Mouse (Mus musculus) heart, embryonic 11.5 days (tissue): ENCODE data around the gene Lrp8. TPM values are rescaled to one million over a fixed set of nuclear protein-coding genes. Genes with fewer than 3 reads are reported as not detected.

Experiments used
- ATAC-seq: fragments of 200-750 bp; cut with Nextera tagmentation; replicated peaks from 2 replicates; pipeline ENCODE4 v1.8.0; 2017; ENCODE audit warnings: moderate library complexity; ENCODE audit not compliant: insufficient number of reproducible peaks, low FRiP score, low TSS enrichment
- H3K27ac ChIP-seq: fragments of 300-500 bp; sonication (generic); 2 replicates; pipeline ENCODE4 v1.5.1; 2014; ENCODE audit warnings: mild to moderate bottlenecking, low read depth, low read length
- H3K27me3 ChIP-seq: fragments of 300-500 bp; sonication (generic); 2 replicates; pipeline ENCODE4 v1.6.1; 2014; ENCODE audit warnings: mild to moderate bottlenecking, low read length, mixed read lengths; ENCODE audit not compliant: control insufficient read depth, insufficient read depth
- H3K36me3 ChIP-seq: fragments of 300-500 bp; sonication (generic); 2 replicates; pipeline ENCODE4 v1.6.1; 2014; ENCODE audit warnings: mild to moderate bottlenecking, low read length, moderate library complexity, mixed read lengths; ENCODE audit not compliant: control insufficient read depth, insufficient read depth
- H3K4me1 ChIP-seq: fragments of 300-500 bp; sonication (generic); 2 replicates; pipeline ENCODE4 v1.6.1; 2014; ENCODE audit warnings: low read length; ENCODE audit not compliant: control insufficient read depth, insufficient read depth
- H3K4me2 ChIP-seq: fragments of 300-500 bp; sonication (generic); 2 replicates; pipeline ENCODE4 v1.6.1; 2014; ENCODE audit warnings: mild to moderate bottlenecking, moderate library complexity
- H3K4me3 ChIP-seq: fragments of 300-500 bp; sonication (generic); 2 replicates; pipeline ENCODE4 v1.5.1; 2014; ENCODE audit warnings: low read depth, low read length
- H3K9ac ChIP-seq: fragments of 300-500 bp; sonication (generic); 2 replicates; pipeline ENCODE4 v1.6.1; 2014; ENCODE audit warnings: mild to moderate bottlenecking, low read depth, low read length, moderate library complexity
- H3K9me3 ChIP-seq: fragments of 300-500 bp; sonication (generic); replicated peaks from 2 replicates; pipeline ENCODE4 v1.6.1; 2016; ENCODE audit warnings: low read length; ENCODE audit not compliant: control insufficient read depth
- WGBS: fragments of 180-500 bp; shearing (Covaris S2); extraction: QIAGEN DNeasy Blood & Tissue Kit; methylation state at CpG from one replicate; pipeline ENCODE4 v1.1.7; 2014; ENCODE audit not compliant: insufficient replicate concordance; 5-methylcytosine and 5-hydroxymethylcytosine counted together
- polyA plus RNA-seq: library from polyadenylated mRNA; unstranded; fragments of >200 nt; fragmentation: Nextera tagmentation; extraction: Ambion mirVana; gene quantifications from 2 replicates; pipeline ENCODE4 v1.2.1, GENCODE M21; 2014

The Lrp8 gene
- polyA plus RNA-seq, 1 experiment from 2014 or later: 1.8 TPM

- H3K27me3 ChIP-seq: no peaks in the 10 kb centered on the region
- H3K36me3 ChIP-seq: no peaks in the 10 kb centered on the region
- H3K27ac ChIP-seq: no peak overlapping the region
- H3K4me2 ChIP-seq: no peak overlapping the region
- H3K4me3 ChIP-seq: no peak overlapping the region
- no peaks in the 10 kb centered on the region for H3K9me3 ChIP-seq
- no peak overlapping the region for H3K9ac ChIP-seq
- no peak for ATAC-seq
- peaks cover 4% of the 10 kb centered on the region; the same call in 1 of the 2 replicates for H3K4me1 ChIP-seq
- 52% methylated on average over 4 of the region's 4 CpGs for WGBS
Measured at GRCm38 (mm10) chr4:107816459-107816858, 14.4 kb downstream of the Lrp8 start.

DNA sequence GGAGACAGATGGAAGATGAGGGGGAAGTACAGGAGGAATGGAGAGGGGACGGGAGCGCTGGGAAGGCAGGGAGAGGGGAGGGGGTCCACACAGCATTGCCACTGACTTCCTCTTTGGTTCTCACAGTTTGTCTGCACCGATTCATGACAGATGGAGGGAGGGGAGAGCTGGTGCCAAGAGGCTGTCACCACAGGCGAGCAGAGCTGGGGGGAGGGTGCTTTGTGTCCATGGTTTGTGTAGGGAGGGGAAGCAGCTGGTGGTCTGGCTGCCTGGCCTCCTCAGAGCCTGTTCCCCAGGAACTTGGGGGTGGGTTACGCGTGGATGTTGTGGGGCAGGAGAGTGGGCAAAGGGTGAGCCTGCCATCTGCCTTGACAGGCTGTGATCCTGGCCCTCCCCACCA is 15.4 kb downstream of the Lrp8 start:
- no peaks in the 10 kb centered on the region for H3K9me3 ChIP-seq
- no peaks in the 10 kb centered on the region for H3K4me1 ChIP-seq
- H3K27ac ChIP-seq: no peak overlapping the region
- no peak overlapping the region for H3K4me3 ChIP-seq
- H3K4me2 ChIP-seq: no peak overlapping the region
- H3K36me3 ChIP-seq: no peaks in the 10 kb centered on the region
- ATAC-seq: 0 out of 2 replicates have a peak, but pooled peaks have one; percentile 11
- no peaks in the 10 kb centered on the region for H3K27me3 ChIP-seq
- 42% methylated on average over 6 of the region's 6 CpGs for WGBS
- no peak overlapping the region for H3K9ac ChIP-seq

DNA sequence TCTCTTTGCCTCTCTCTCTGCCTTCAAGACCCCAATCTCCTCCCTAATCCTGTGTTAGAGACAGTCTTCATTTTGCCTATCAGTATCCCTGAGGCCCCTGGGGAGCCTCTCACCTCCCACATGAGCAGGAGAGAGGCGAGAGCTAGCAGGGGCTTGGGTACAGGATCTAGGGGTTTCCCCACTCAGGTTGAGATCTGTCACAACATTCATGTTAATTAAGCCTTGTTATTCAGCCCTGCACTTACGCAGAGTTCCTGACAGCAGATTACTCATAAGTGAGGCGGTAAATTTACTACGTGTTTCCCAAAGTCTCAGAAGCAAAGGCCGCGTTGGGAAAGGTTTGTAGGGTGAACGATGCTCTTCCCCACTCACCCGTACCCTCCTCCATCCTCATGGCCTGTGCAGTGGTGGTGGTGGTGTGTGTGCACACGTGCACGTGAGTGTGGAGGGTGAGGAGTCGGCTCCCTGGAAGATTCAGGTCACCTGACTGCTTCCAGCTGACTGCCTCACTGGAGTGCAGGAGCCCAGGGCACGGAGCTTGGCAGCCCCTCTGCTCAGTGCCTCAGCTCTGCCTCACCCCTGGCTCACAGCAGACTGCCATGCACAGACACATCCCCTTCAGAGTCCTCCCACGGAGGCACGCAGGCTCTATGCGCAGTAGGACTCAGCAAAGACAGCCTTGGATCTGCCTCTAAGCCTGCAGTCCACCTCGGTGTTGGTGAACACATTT is 18.1 kb downstream of the Lrp8 start:
- Histone ChIP-seq H3K4me3 (no peak overlapping the region), H3K4me2 (no peak overlapping the region), H3K27ac (no peak overlapping the region), H3K27me3 (peaks cover 4% of the 10 kb centered on the region; the same call in 1 of the 2 replicates), H3K9me3 (no peaks in the 10 kb centered on the region), H3K4me1 (0 out of 2 replicates have a peak, but pooled peaks cover 2% of the 10 kb centered on the region), H3K36me3 (no peaks in the 10 kb centered on the region), H3K9ac (no peak overlapping the region)
- WGBS: 65% methylated on average over 16 of the region's 16 CpGs
- ATAC-seq: no peak

DNA sequence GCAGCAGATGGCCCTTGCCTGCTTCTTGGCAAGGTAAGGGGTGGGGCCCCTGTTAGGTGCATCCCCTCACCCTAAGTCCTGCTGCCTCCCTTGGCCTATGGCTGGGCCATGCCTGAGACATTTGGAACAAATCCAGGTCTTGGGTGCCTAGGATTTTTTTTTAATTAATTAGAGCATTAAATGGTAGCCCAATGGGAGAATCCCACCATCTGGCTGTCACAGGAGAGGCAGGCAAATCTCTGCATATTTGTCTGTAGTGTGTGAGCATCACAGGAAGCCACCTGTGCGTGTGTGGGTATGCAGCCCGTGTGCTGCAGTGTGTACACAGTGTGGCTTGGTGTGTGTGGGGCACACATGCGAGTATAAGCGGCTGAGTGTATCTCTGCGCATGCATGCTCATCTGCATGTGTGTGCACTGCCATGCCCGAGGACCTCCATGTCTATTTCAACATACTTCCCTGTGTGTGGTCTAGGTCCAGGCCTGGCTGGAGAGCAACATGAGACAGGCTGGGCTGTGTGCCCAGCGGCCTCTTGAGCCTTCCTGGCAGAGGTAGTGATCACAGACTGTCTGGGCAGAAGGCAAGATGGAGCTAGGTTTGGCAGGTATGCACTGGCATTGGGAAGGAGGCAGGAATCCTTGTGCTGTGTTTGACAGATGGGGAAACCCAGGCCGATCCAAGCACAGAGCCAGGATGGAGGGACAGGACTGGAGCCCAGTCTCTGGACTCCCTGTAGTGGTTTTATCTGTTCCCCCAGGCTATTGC is 19.0 kb downstream of the Lrp8 start:
- 86% methylated on average over 8 of the region's 8 CpGs for WGBS

DNA sequence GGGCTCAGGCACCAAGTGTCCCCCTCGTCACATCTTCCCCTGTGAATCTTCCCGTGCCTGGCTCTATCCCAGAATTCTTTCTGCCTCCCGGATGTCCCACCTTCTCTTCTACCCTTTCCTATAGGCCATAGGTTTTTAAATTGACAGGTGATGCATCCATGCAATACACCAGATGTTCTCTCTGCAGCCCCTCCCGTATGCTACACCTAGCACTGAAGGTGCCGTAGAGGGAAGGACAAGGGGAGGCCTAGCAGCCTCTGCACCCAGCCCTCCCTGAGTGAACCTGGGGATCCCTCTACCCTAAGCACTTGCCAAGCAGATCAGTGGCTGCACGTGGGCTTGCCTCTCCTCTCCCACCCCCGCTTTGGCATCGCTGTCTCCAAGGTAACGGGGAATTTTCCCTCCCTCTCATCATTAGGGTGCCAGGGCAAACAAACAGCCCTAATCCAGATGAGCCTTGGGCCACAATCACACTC is 20.9 kb downstream of the Lrp8 start:
- H3K9ac ChIP-seq: peak overlapping the region; percentile 46; the same call in 1 of the 2 replicates
- 0 out of 2 replicates have a peak, but pooled peaks cover 2% of the 10 kb centered on the region for H3K4me1 ChIP-seq
- peak overlapping the region; percentile 26 for H3K4me3 ChIP-seq
- peak overlapping the region; percentile 22 for H3K4me2 ChIP-seq
- no peak for ATAC-seq
- WGBS: 48% methylated on average over 9 of the region's 9 CpGs
- no peak overlapping the region for H3K27ac ChIP-seq
- no peaks in the 10 kb centered on the region for H3K9me3 ChIP-seq
- H3K36me3 ChIP-seq: no peaks in the 10 kb centered on the region
- H3K27me3 ChIP-seq: peaks cover 12% of the 10 kb centered on the region

More for the DNA sequence above, 19.0 kb downstream of the Lrp8 start:
- H3K27me3 ChIP-seq: peaks cover 8% of the 10 kb centered on the region
- H3K4me1 ChIP-seq: 0 out of 2 replicates have a peak, but pooled peaks cover 2% of the 10 kb centered on the region
- ATAC-seq: 0 out of 2 replicates have a peak, but pooled peaks have one; percentile 9
- H3K36me3 ChIP-seq: no peaks in the 10 kb centered on the region
- H3K9ac ChIP-seq: no peak overlapping the region
- no peak overlapping the region for H3K4me2 ChIP-seq
- no peak overlapping the region for H3K4me3 ChIP-seq
- no peaks in the 10 kb centered on the region for H3K9me3 ChIP-seq
- no peak overlapping the region for H3K27ac ChIP-seq

GRCm38 (mm10) chr4:107823511-107823910 is 21.4 kb downstream of the Lrp8 start:
- Histone ChIP-seq H3K4me3 (no peak overlapping the region), H3K4me1 (0 out of 2 replicates have a peak, but pooled peaks cover 2% of the 10 kb centered on the region), H3K27ac (no peak overlapping the region), H3K9ac (no peak overlapping the region), H3K27me3 (peaks cover 12% of the 10 kb centered on the region), H3K36me3 (no peaks in the 10 kb centered on the region), H3K4me2 (no peak overlapping the region), H3K9me3 (no peaks in the 10 kb centered on the region)
- no peak for ATAC-seq
- 35% methylated on average over 11 of the region's 11 CpGs for WGBS

DNA sequence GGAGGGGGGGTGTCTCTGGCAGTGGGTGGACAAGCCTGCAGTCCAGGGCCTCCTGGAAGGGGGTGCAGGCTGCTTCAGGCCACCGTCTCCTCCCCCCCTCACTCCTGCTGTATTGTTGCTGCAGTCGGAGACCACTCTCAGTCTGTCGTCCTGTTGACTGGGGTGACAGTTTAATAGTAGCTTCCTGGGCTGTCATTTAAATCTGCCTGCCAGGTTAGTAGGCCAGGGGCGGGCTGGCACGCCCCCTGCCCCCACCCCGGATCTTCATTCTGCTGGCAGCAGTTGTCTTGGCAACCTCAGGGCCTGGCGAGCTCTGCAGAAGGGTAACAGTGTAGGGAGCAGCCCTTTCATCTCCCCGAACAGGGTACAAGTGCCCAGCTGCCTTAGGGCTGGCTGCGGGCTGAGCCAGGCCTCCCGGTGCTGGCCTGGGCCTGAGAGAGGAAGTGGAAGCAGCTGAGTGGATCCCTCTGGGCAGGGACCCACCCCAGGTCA is 26.7 kb downstream of the Lrp8 start:
- WGBS: 55% methylated on average over 10 of the region's 10 CpGs
- Histone ChIP-seq H3K9ac (no peak overlapping the region), H3K27ac (no peak overlapping the region), H3K9me3 (no peaks in the 10 kb centered on the region), H3K27me3 (peaks cover 15% of the 10 kb centered on the region), H3K4me1 (0 out of 2 replicates have a peak, but pooled peaks cover 6% of the 10 kb centered on the region), H3K36me3 (no peaks in the 10 kb centered on the region), H3K4me2 (no peak overlapping the region), H3K4me3 (no peak overlapping the region)
- no peak for ATAC-seq

DNA sequence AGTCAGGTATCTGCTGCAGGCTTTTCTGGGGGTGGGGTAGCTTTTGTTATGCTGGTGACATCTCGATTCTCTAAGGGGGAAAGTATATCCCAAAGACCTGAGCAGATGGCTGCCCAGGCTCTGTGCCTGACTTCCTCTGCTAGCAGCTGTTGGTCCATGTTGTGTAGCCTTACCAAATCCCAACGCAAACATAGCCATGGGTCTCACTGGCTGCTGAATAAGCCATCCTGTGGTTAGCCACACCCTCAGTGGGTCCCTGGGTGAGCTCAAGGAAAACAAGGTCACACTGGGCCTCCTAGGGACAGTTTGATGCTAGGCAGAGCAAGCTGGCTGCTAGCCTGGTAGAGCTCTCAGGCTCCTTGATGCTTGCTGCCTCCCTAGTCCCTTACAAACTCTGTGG is 27.6 kb downstream of the Lrp8 start:
- ATAC-seq: no peak
- Histone ChIP-seq H3K4me2 (no peak overlapping the region), H3K27ac (no peak overlapping the region), H3K9me3 (no peaks in the 10 kb centered on the region), H3K9ac (no peak overlapping the region), H3K4me1 (0 out of 2 replicates have a peak, but pooled peaks cover 6% of the 10 kb centered on the region), H3K4me3 (no peak overlapping the region), H3K27me3 (peaks cover 14% of the 10 kb centered on the region), H3K36me3 (no peaks in the 10 kb centered on the region)
- 35% methylated on average over 2 of the region's 2 CpGs for WGBS
